Mouse (Mus musculus) urinary bladder, postnatal 10 days (tissue): ENCODE data around the gene Fam177a.
"Not testable (repeated sequence)": the region's sequence is repeated elsewhere in the genome, so short reads cannot be mapped to it uniquely, and the experiment has no call there.

Experiments used
- DNase-seq: peaks from one replicate; pipeline ENCODE4 v3.0.0; 2022; ENCODE audit warnings: low spot score

The Fam177a gene

DNA sequence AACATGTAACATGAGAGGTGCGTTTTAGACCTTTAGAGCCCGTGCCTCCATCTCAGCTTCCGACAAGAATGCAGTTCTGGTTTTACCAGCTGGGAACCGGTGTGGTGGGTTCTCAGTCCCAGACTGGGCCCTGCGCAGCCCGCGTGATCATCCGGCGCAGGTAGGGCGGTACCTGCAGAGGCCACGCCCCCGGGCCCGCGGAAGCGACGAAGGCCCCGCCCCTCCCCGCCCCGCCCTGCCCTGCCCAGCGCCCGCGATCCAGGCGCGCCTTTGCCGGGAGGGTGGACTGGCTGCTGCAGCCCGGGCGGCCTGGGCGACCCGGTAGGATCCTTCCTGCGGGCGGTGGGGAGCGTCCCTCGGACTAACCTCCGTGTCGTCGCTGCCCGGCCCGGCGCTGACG lies at the start of gene Fam177a:
Gene Fam177a, plus strand, starts transcription at position 228 of the 400 bp plus-strand sequence.
- not testable (repeated sequence) for DNase-seq

DNA sequence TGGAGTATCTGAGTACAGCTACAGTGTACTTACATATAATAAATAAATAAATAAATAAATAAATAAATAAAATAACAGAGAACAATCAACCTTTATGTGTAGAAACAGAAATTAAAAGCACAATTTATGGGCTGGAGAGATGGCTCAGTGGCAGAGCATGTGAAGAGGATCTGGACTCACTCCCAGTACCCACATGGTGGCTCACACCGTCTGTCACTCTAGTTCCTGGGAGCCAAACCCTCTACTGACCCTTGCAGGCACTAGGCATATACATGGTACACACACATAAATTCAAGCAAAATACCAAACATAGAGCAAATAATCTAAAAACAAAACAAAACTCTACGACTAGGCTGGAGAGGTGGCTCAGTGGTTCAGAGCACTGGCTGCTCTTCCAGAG lies 49.0 kb upstream of the Fam177a start:
- DNase-seq, result no peak

DNA sequence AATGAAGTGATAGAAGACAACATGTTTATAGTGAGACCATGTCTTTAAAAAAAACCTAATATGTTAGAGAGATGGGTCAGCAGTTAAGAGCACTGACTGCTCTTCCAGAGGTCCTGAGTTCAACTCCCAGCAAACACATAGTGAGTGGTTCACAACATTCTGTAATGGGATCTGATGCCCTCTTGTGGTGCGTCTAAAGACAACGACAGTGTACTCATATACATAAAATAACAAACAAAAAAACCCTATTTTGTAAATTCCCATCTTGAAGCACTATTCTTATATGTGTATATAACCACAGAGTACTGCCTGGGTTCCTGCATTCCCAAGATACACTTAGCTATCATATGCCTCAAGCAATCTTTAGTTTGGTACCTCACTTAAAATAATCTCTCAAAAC lies 45.6 kb upstream of the Fam177a start:
- DNase-seq, result not testable (repeated sequence)

- peak; percentile 67 for DNase-seq
These were observed 44.3 kb upstream of the Fam177a start, which contains the start of the genes 2700097O09Rik and Srp54a for GRCm38 (mm10) chr12:55079726-55080600. 2700097O09Rik (minus strand) TSS chr12:55080110. Srp54a (plus strand) TSS chr12:55080262.

DNA sequence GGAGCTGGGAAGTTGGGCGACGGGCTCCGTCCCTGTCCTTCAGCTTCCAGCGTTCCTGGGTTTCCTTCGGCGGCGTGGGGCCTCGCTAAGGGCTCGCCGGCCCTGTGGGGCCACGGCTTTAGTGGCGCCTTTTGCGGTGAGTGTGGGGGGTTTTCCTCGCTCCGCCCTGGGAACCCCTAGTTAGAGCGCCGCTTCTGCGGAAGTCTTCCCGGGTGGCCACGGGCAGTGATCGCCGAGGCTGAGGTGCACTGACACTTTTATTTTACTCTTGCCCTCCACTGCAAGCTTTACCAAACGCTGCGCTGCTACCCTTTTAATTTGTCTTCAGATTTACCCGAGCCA lies 43.7 kb upstream of the Fam177a start:
- not testable (repeated sequence) for DNase-seq

GRCm38 (mm10) chr12:55092127-55092526 lies 32.1 kb upstream of the Fam177a start:
- not testable (repeated sequence) for DNase-seq

GRCm38 (mm10) chr12:55112616-55113015 lies 11.7 kb upstream of the Fam177a start:
- DNase-seq, result not testable (repeated sequence)

DNA sequence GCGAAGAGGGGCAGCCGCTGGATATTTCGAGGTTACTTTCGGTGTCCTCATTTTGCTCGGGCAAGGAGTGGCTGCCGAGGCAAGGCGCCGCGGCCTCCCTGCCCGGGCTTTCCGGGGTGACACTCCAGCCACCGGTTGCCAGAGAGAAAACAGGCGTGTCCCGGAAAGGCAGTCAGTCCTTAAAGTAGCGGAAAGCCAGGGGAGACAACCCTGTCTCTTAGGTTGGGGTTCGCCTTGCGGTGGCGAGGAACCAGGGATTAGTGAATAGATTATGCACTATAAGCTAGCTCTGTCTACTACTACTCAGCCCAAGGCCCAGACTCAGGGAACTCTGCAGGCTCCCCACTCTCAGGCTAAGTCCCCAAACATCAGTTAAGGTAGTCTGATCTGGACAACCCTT lies 462 bp downstream of the Fam177a start:
- DNase-seq, result not testable (repeated sequence)

DNA sequence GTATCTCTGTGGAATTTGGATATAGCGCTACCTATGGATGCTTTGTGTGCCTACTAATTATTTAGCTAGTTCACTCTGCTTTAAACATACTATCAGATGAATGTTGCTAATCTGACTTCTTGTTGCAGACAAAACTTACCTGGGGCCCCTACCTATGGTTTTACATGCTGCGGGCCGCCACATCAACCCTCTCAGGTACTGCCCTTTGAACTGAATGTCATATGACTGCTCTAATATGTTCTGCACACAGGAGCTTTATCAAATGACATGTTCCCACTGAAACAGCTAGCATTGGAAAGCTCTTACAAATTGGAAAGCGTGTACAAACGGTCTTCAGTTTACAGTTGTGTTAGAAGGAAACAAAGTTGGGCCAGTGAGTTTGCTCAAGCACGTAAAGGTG lies 11.3 kb downstream of the Fam177a start:
- DNase-seq, result not testable (repeated sequence)

- not testable (repeated sequence) for DNase-seq
These were observed 13.6 kb downstream of the Fam177a start for GRCm38 (mm10) chr12:55137859-55138258.

- DNase-seq, result not testable (repeated sequence)
These were observed 30.5 kb downstream of the Fam177a start, which contains the start of gene Srp54b for GRCm38 (mm10) chr12:55154559-55155448. Srp54b (plus strand) TSS chr12:55155104.

GRCm38 (mm10) chr12:55155449-55155783 lies 31.1 kb downstream of the Fam177a start:
- not testable (repeated sequence) for DNase-seq

GRCm38 (mm10) chr12:55167034-55167557 lies 42.8 kb downstream of the Fam177a start:
- DNase-seq, result not testable (repeated sequence)

DNA sequence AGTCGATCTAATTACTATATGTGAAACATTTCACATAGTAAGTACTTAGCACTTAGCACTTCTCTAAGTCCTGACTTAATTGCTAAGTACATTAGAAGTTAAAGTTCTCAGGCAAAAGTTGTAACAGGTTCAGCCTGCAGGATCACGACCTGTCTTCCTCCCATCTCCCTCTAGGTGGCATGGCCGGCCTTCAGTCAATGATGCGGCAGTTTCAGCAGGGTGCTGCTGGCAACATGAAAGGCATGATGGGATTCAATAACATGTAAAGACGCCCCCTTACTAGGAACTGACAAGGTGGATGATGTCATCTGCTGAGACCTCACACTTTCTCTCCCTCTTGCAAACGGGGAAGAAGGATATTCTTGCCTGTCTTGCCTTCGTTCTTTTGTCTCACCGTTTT lies 63.4 kb downstream of the Fam177a start:
- not testable (repeated sequence) for DNase-seq

DNA sequence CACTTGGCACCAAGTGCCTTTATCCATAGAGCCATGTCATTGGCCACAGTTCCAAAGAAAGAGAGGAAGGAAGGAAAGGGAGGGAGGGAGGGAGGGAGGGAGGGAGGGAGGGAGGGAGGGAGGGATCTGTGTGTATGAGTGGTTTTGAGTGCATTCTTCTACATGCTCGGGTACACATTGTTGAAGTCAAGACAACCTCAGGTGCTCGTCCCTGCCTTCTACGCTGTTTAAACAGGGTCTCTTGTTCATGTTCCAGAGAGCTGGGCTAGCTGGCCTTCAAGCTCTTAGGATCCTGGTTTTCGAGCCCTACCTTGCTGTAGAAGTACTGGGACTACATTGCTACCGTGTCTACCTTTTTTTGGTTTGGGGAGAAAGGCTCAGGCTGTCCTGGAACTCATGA lies 64.9 kb downstream of the Fam177a start:
- DNase-seq, result not testable (repeated sequence)
